Mouse (Mus musculus): Measurements from ENCODE around the gene Rab11fip4.

- TF ChIP-seq GATA1 (IDR thresholded peaks at IDR 0.05; ENCODE audit: low read length) (no peak), TAL1 (IDR thresholded peaks at IDR 0.05; ENCODE audit: low read length) (no peak)
Observed at GRCm38 (mm10) chr11:79737865-79738502, 147.0 kb downstream of the Rab11fip4 start.
